Mouse (Mus musculus): ENCODE results near the gene Ifitm5.
"Not testable (repeated sequence)": the region's sequence is repeated elsewhere in the genome, so short reads cannot be mapped to it uniquely, and the experiment has no call there.

The Ifitm5 gene

GRCm38 (mm10) chr7:140949824-140950530, at the start of gene Ifitm5:
Ifitm5 (minus strand) TSS chr7:140950291.
- DNase-seq (ENCODE audit: low spot score), result no peak

- no peak for DNase-seq (ENCODE audit: low spot score)
Measured at GRCm38 (mm10) chr7:140998853-140999700, 49.0 kb upstream of the Ifitm5 start.

- DNase-seq (ENCODE audit: low spot score), result no peak
Measured at GRCm38 (mm10) chr7:140997817-140998216, 47.7 kb upstream of the Ifitm5 start.

GRCm38 (mm10) chr7:140991117-140991689, 41.1 kb upstream of the Ifitm5 start:
- DNase-seq (ENCODE audit: low spot score), result no peak

GRCm38 (mm10) chr7:140990622-140991021, 40.5 kb upstream of the Ifitm5 start:
- no peak for DNase-seq (ENCODE audit: low spot score)

- DNase-seq (ENCODE audit: low spot score), result no peak
Measured at GRCm38 (mm10) chr7:140990185-140990584, 40.1 kb upstream of the Ifitm5 start.

GRCm38 (mm10) chr7:140989022-140989421, 38.9 kb upstream of the Ifitm5 start:
- no peak for DNase-seq (ENCODE audit: low spot score)

GRCm38 (mm10) chr7:140987182-140988138, 37.4 kb upstream of the Ifitm5 start:
- no peak for DNase-seq (ENCODE audit: low spot score)

GRCm38 (mm10) chr7:140982971-140983370, 32.9 kb upstream of the Ifitm5 start:
- DNase-seq (ENCODE audit: low spot score), result no peak

GRCm38 (mm10) chr7:140981704-140982103, 31.6 kb upstream of the Ifitm5 start:
- DNase-seq (ENCODE audit: low spot score), result no peak

- DNase-seq (ENCODE audit: low spot score), result not testable (repeated sequence)
Measured at GRCm38 (mm10) chr7:140976720-140977119, 26.6 kb upstream of the Ifitm5 start.

- DNase-seq (ENCODE audit: low spot score), result no peak
Measured at GRCm38 (mm10) chr7:140975465-140975864, 25.4 kb upstream of the Ifitm5 start.

GRCm38 (mm10) chr7:140974940-140975339, 24.8 kb upstream of the Ifitm5 start:
- DNase-seq (ENCODE audit: low spot score), result no peak

- no peak for DNase-seq (ENCODE audit: low spot score)
Measured at GRCm38 (mm10) chr7:140973396-140974165, 23.5 kb upstream of the Ifitm5 start.

GRCm38 (mm10) chr7:140971479-140972171, 21.5 kb upstream of the Ifitm5 start:
- DNase-seq (ENCODE audit: low spot score), result no peak

- no peak for DNase-seq (ENCODE audit: low spot score)
Measured at GRCm38 (mm10) chr7:140970931-140971330, 20.8 kb upstream of the Ifitm5 start.

- DNase-seq (ENCODE audit: low spot score), result not testable (repeated sequence)
Measured at GRCm38 (mm10) chr7:140968710-140969109, 18.6 kb upstream of the Ifitm5 start.

GRCm38 (mm10) chr7:140967862-140968591, 17.9 kb upstream of the Ifitm5 start:
- no peak for DNase-seq (ENCODE audit: low spot score)

- DNase-seq (ENCODE audit: low spot score), result no peak
Measured at GRCm38 (mm10) chr7:140966921-140967320, 16.8 kb upstream of the Ifitm5 start, which contains the start of gene Ifitm1. Ifitm1 (plus strand) TSS chr7:140967221.
